Mouse (Mus musculus): ENCODE data around the gene Usp49. TPM values are rescaled to one million over a fixed set of nuclear protein-coding genes. Genes with fewer than 3 reads are reported as not detected.
"Not testable (repeated sequence)": the region's sequence is repeated elsewhere in the genome, so short reads cannot be mapped to it uniquely, and the experiment has no call there.

Gene Usp49
- polyA plus RNA-seq, 2 experiments, result 2.9 to 6.6 TPM

- peak overlapping the region; percentile 93 for H3K27ac ChIP-seq
- no peak for TF ChIP-seq CTCF (IDR thresholded peaks at IDR 0.05; ENCODE audit: low read depth)
- peak; percentile 6; the same call in 1 of the 2 replicates for TF ChIP-seq EP300 (IDR thresholded peaks at IDR 0.05; ENCODE audit: low read depth)
- peak overlapping the region; percentile 98 for H3K9ac ChIP-seq (replicated peaks)
- no peak for DNase-seq (ENCODE audit: low read depth in 3 of 3, low spot score in 3 of 3)
- H3K4me1 ChIP-seq (replicated peaks; ENCODE audit: control insufficient read depth in 2 of 2, insufficient read depth in 2 of 2, low read length in 1 of 2), result peaks cover 43 to 59% of the 10 kb centered on the region in 2 experiments
- 20% methylated on average over 6 of the region's 6 CpGs for WGBS (ENCODE audit: insufficient replicate concordance)
- no peaks in the 10 kb centered on the region for H3K27me3 ChIP-seq (ENCODE audit: control insufficient read depth, insufficient read depth, low read length)
- no peak for ATAC-seq (ENCODE audit: insufficient read depth)
- no peaks in the 10 kb centered on the region for H3K9me3 ChIP-seq (ENCODE audit: control insufficient read depth, low read length)
- peak overlapping the region; percentile 92 for H3K4me2 ChIP-seq (ENCODE audit: low read depth)
- H3K36me3 ChIP-seq (replicated peaks; ENCODE audit: control insufficient read depth, insufficient read depth, low read depth), result peaks cover 53% of the 10 kb centered on the region
- peak overlapping the region; percentile 72 to 93 for H3K4me3 ChIP-seq (ENCODE audit: insufficient read depth in 1 of 2, low read depth in 2 of 2, low read length in 2 of 2)
Observed at GRCm38 (mm10) chr17:47596162-47596838, 34.2 kb upstream of the Usp49 start.

GRCm38 (mm10) chr17:47596839-47597164 lies 33.7 kb upstream of the Usp49 start:
- H3K27me3 ChIP-seq (ENCODE audit: control insufficient read depth, insufficient read depth, low read length), result no peaks in the 10 kb centered on the region
- H3K36me3 ChIP-seq (replicated peaks; ENCODE audit: control insufficient read depth, insufficient read depth, low read depth), result peaks cover 58% of the 10 kb centered on the region
- no peak for ATAC-seq (ENCODE audit: insufficient read depth)
- DNase-seq (ENCODE audit: low read depth in 3 of 3, low spot score in 3 of 3), result no peak
- H3K9ac ChIP-seq (replicated peaks), result peak overlapping the region; percentile 98
- WGBS (ENCODE audit: insufficient replicate concordance), result 40% methylated on average over 5 of the region's 5 CpGs
- TF ChIP-seq EP300 (IDR thresholded peaks at IDR 0.05; ENCODE audit: low read depth), result no peak
- TF ChIP-seq CTCF (IDR thresholded peaks at IDR 0.05; ENCODE audit: low read depth), result no peak
- H3K9me3 ChIP-seq (ENCODE audit: control insufficient read depth, low read length), result no peaks in the 10 kb centered on the region
- peak overlapping the region; percentile 93 for H3K27ac ChIP-seq
- peak overlapping the region; percentile 72 to 93 for H3K4me3 ChIP-seq (ENCODE audit: insufficient read depth in 1 of 2, low read depth in 2 of 2, low read length in 2 of 2)
- peak overlapping the region; percentile 92 for H3K4me2 ChIP-seq (ENCODE audit: low read depth)
- H3K4me1 ChIP-seq (replicated peaks; ENCODE audit: control insufficient read depth in 2 of 2, insufficient read depth in 2 of 2, low read length in 1 of 2), result peaks cover 38 to 54% of the 10 kb centered on the region in 2 experiments

GRCm38 (mm10) chr17:47597261-47597660 lies 33.2 kb upstream of the Usp49 start:
- Histone ChIP-seq H3K9ac (replicated peaks) (peak overlapping the region; percentile 98), H3K4me1 (replicated peaks; ENCODE audit: control insufficient read depth in 2 of 2, insufficient read depth in 2 of 2, low read length in 1 of 2) (peaks cover 34 to 49% of the 10 kb centered on the region in 2 experiments), H3K9me3 (ENCODE audit: control insufficient read depth, low read length) (no peaks in the 10 kb centered on the region), H3K4me2 (ENCODE audit: low read depth) (peak overlapping the region; percentile 92), H3K36me3 (replicated peaks; ENCODE audit: control insufficient read depth, insufficient read depth, low read depth) (peaks cover 62% of the 10 kb centered on the region), H3K27ac (peak overlapping the region; percentile 93), H3K4me3 (ENCODE audit: insufficient read depth in 1 of 2, low read depth in 2 of 2, low read length in 2 of 2) (peak overlapping the region; percentile 72 to 93), H3K27me3 (ENCODE audit: control insufficient read depth, insufficient read depth, low read length) (no peaks in the 10 kb centered on the region)
- ATAC-seq (ENCODE audit: insufficient read depth) (no peak), DNase-seq (ENCODE audit: low read depth in 3 of 3, low spot score in 3 of 3) (no peak)
- 65% methylated on average over 13 of the region's 13 CpGs for WGBS (ENCODE audit: insufficient replicate concordance)
- no peak for TF ChIP-seq CTCF (IDR thresholded peaks at IDR 0.05; ENCODE audit: low read depth)
- TF ChIP-seq EP300 (IDR thresholded peaks at IDR 0.05; ENCODE audit: low read depth), result no peak

GRCm38 (mm10) chr17:47597838-47598579 lies 32.5 kb upstream of the Usp49 start:
- ATAC-seq (ENCODE audit: insufficient read depth), result peak; percentile 67

GRCm38 (mm10) chr17:47598580-47599304 lies 31.7 kb upstream of the Usp49 start:
- Histone ChIP-seq H3K27ac (peak overlapping the region; percentile 93), H3K4me2 (ENCODE audit: low read depth) (peak overlapping the region; percentile 92), H3K4me3 (ENCODE audit: insufficient read depth in 1 of 2, low read depth in 2 of 2, low read length in 2 of 2) (peak overlapping the region; percentile 23 to 29; a peak in 3 of 4 replicates), H3K4me1 (replicated peaks; ENCODE audit: control insufficient read depth in 2 of 2, insufficient read depth in 2 of 2, low read length in 1 of 2) (peaks cover 26 to 41% of the 10 kb centered on the region in 2 experiments), H3K9ac (replicated peaks) (peak overlapping the region; percentile 68), H3K36me3 (replicated peaks; ENCODE audit: control insufficient read depth, insufficient read depth, low read depth) (peaks cover 71% of the 10 kb centered on the region)
- H3K9me3 ChIP-seq (ENCODE audit: control insufficient read depth, low read length); DNase-seq (ENCODE audit: low read depth in 3 of 3, low spot score in 3 of 3); H3K27me3 ChIP-seq (ENCODE audit: control insufficient read depth, insufficient read depth, low read length); ATAC-seq (ENCODE audit: insufficient read depth): not testable (repeated sequence)
- 60% methylated on average over 10 of the region's 10 CpGs for WGBS (ENCODE audit: insufficient replicate concordance)

More at GRCm38 (mm10) chr17:47597838-47598579, 32.5 kb upstream of the Usp49 start:
- TF ChIP-seq CTCF (IDR thresholded peaks at IDR 0.05; ENCODE audit: low read depth) (peak; percentile 94), EP300 (IDR thresholded peaks at IDR 0.05; ENCODE audit: low read depth) (peak; percentile 92)
- H3K36me3 ChIP-seq (replicated peaks; ENCODE audit: control insufficient read depth, insufficient read depth, low read depth), result peaks cover 68% of the 10 kb centered on the region
- peaks cover 27 to 42% of the 10 kb centered on the region in 2 experiments for H3K4me1 ChIP-seq (replicated peaks; ENCODE audit: control insufficient read depth in 2 of 2, insufficient read depth in 2 of 2, low read length in 1 of 2)
- no peaks in the 10 kb centered on the region for H3K27me3 ChIP-seq (ENCODE audit: control insufficient read depth, insufficient read depth, low read length)
- no peaks in the 10 kb centered on the region for H3K9me3 ChIP-seq (ENCODE audit: control insufficient read depth, low read length)
- peak; percentile 89 to 94 (median 91) for DNase-seq (ENCODE audit: low read depth in 3 of 3, low spot score in 3 of 3)
- peak overlapping the region; percentile 92 for H3K4me2 ChIP-seq (ENCODE audit: low read depth)
- H3K4me3 ChIP-seq (ENCODE audit: insufficient read depth in 1 of 2, low read depth in 2 of 2, low read length in 2 of 2), result peak overlapping the region; percentile 72 to 93
- WGBS (ENCODE audit: insufficient replicate concordance), result 18% methylated on average over 10 of the region's 10 CpGs
- H3K9ac ChIP-seq (replicated peaks), result peak overlapping the region; percentile 98
- H3K27ac ChIP-seq, result peak overlapping the region; percentile 93
